Mouse (Mus musculus) olfactory bulb, adult 2 months (tissue): ENCODE data around the gene Eif4a1.

ENCODE experiments used
- CTCF ChIP-seq: fragments of 200-500 bp; IDR thresholded peaks from 2 replicates; pipeline ENCODE4 v1.5.1; 2012; ENCODE audit warnings: low read depth, mild to moderate bottlenecking, low read length, moderate library complexity; ENCODE audit not compliant: insufficient read depth
- POLR2A ChIP-seq: fragments of 200-500 bp; IDR thresholded peaks from 2 replicates; pipeline ENCODE4 v1.6.1; 2012; ENCODE audit warnings: mild to moderate bottlenecking, low read depth, low read length, moderate library complexity; ENCODE audit not compliant: insufficient read depth

- no peak for TF ChIP-seq CTCF
- no peak for TF ChIP-seq POLR2A
Measured at GRCm38 (mm10) chr11:69697396-69697795, 25.2 kb upstream of the Eif4a1 start.
